Mouse (Mus musculus): ENCODE results near the gene Hectd3.

DNA sequence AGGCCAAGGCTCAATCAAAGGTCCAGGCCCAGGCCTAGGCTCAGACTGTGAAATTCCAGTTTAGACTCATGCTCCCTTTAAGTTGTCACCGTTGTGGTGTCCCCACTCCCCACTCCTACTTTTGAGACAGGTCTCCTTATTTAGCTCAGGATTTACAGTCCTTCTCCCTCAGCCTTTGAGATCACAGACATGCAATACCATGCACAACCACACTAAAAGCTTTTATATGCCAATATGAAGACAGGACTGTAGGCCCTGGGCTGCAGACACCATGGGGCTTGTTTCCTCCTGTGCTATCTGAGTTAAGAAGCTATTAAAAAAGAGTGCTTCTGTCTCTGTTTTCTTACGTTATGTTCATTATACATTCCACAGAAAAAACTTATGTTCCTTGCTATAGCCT is 22.6 kb downstream of the Hectd3 start:
- TF ChIP-seq CTCF (IDR thresholded peaks at IDR 0.05; ENCODE audit: low read depth, low read length), result no peak
- no peak for TF ChIP-seq GATA1 (IDR thresholded peaks at IDR 0.05; ENCODE audit: borderline replicate concordance, low read length)
- no peak for TF ChIP-seq TAL1 (conservative IDR thresholded peaks at IDR 0.05; ENCODE audit: low read depth, low read length)
- TF ChIP-seq GATA2 (IDR thresholded peaks at IDR 0.05; ENCODE audit: borderline replicate concordance, low read depth, low read length), result no peak

Measured in G1E (cell line).